Mouse (Mus musculus): Measurements from ENCODE around the gene Tacc2. TPM values are rescaled to one million over a fixed set of nuclear protein-coding genes. Genes with fewer than 3 reads are reported as not detected.

The Tacc2 gene
- polyA plus RNA-seq, 1 experiment from 2014 or later: 6.8 TPM

GRCm38 (mm10) chr7:130688601-130689000, 111.4 kb downstream of the Tacc2 start:
- H3K4me3 ChIP-seq (ENCODE audit: inconsistent target): no peak overlapping the region
- no peaks in the 10 kb centered on the region for H3K36me3 ChIP-seq (ENCODE audit: inconsistent target)
- no peak overlapping the region for H3K27ac ChIP-seq
- H3K79me2 ChIP-seq (ENCODE audit: inconsistent target): no peaks in the 10 kb centered on the region
- WGBS (ENCODE audit: missing documents): 93% methylated on average over 4 of the region's 4 CpGs

- Histone ChIP-seq H3K36me3 (ENCODE audit: inconsistent target) (no peaks in the 10 kb centered on the region), H3K4me3 (ENCODE audit: inconsistent target) (no peak overlapping the region), H3K27ac (no peak overlapping the region), H3K79me2 (ENCODE audit: inconsistent target) (no peaks in the 10 kb centered on the region)
- 96% methylated on average over 6 of the region's 6 CpGs for WGBS (ENCODE audit: missing documents)
Observed at GRCm38 (mm10) chr7:130690869-130691268, 113.6 kb downstream of the Tacc2 start.

- no peak overlapping the region for H3K4me3 ChIP-seq (ENCODE audit: inconsistent target)
- WGBS (ENCODE audit: missing documents): 67% methylated on average over 1 of the region's 2 CpGs
- H3K36me3 ChIP-seq (ENCODE audit: inconsistent target): no peaks in the 10 kb centered on the region
- H3K27ac ChIP-seq: no peak overlapping the region
- H3K79me2 ChIP-seq (ENCODE audit: inconsistent target): no peaks in the 10 kb centered on the region
Observed at GRCm38 (mm10) chr7:130691931-130692330, 114.7 kb downstream of the Tacc2 start.

GRCm38 (mm10) chr7:130692392-130692942, 115.2 kb downstream of the Tacc2 start:
- Histone ChIP-seq H3K36me3 (ENCODE audit: inconsistent target) (no peaks in the 10 kb centered on the region), H3K4me3 (ENCODE audit: inconsistent target) (no peak overlapping the region), H3K27ac (no peak overlapping the region), H3K79me2 (ENCODE audit: inconsistent target) (no peaks in the 10 kb centered on the region)
- 7% methylated on average over 39 of the region's 39 CpGs for WGBS (ENCODE audit: missing documents)

- H3K79me2 ChIP-seq (ENCODE audit: inconsistent target): no peaks in the 10 kb centered on the region
- no peak overlapping the region for H3K4me3 ChIP-seq (ENCODE audit: inconsistent target)
- no peak overlapping the region for H3K27ac ChIP-seq
- H3K36me3 ChIP-seq (ENCODE audit: inconsistent target): no peaks in the 10 kb centered on the region
- WGBS (ENCODE audit: missing documents): 61% methylated on average over 18 of the region's 19 CpGs
Observed at GRCm38 (mm10) chr7:130692943-130693799, 115.9 kb downstream of the Tacc2 start.

- H3K4me3 ChIP-seq (ENCODE audit: inconsistent target): no peak overlapping the region
- WGBS (ENCODE audit: missing documents): 90% methylated on average over 10 of the region's 11 CpGs
- no peaks in the 10 kb centered on the region for H3K36me3 ChIP-seq (ENCODE audit: inconsistent target)
- H3K79me2 ChIP-seq (ENCODE audit: inconsistent target): no peaks in the 10 kb centered on the region
- no peak overlapping the region for H3K27ac ChIP-seq
Observed at GRCm38 (mm10) chr7:130693800-130694193, 116.6 kb downstream of the Tacc2 start.

GRCm38 (mm10) chr7:130695669-130696338, 118.6 kb downstream of the Tacc2 start:
- 82% methylated on average over 13 of the region's 13 CpGs for WGBS (ENCODE audit: missing documents)
- H3K4me3 ChIP-seq (ENCODE audit: inconsistent target): no peak overlapping the region

GRCm38 (mm10) chr7:130696347-130697234, 119.4 kb downstream of the Tacc2 start:
- Histone ChIP-seq H3K79me2 (ENCODE audit: inconsistent target) (no peaks in the 10 kb centered on the region), H3K4me3 (ENCODE audit: inconsistent target) (no peak overlapping the region), H3K36me3 (ENCODE audit: inconsistent target) (no peaks in the 10 kb centered on the region), H3K27ac (no peak overlapping the region)
- 91% methylated on average over 16 of the region's 16 CpGs for WGBS (ENCODE audit: missing documents)

More at GRCm38 (mm10) chr7:130695669-130696338, 118.6 kb downstream of the Tacc2 start:
- no peak overlapping the region for H3K27ac ChIP-seq
- no peaks in the 10 kb centered on the region for H3K79me2 ChIP-seq (ENCODE audit: inconsistent target)
- H3K36me3 ChIP-seq (ENCODE audit: inconsistent target): no peaks in the 10 kb centered on the region

GRCm38 (mm10) chr7:130698480-130698879, 121.2 kb downstream of the Tacc2 start:
- Histone ChIP-seq H3K27ac (no peak overlapping the region), H3K36me3 (ENCODE audit: inconsistent target) (no peaks in the 10 kb centered on the region), H3K79me2 (ENCODE audit: inconsistent target) (no peaks in the 10 kb centered on the region), H3K4me3 (ENCODE audit: inconsistent target) (no peak overlapping the region)

GRCm38 (mm10) chr7:130701336-130701735, 124.1 kb downstream of the Tacc2 start:
- H3K36me3 ChIP-seq (ENCODE audit: inconsistent target): no peaks in the 10 kb centered on the region
- H3K79me2 ChIP-seq (ENCODE audit: inconsistent target): no peaks in the 10 kb centered on the region
- no peak overlapping the region for H3K4me3 ChIP-seq (ENCODE audit: inconsistent target)
- WGBS (ENCODE audit: missing documents): 83% methylated on average over 1 of the region's 1 CpGs
- no peak overlapping the region for H3K27ac ChIP-seq

- no peak overlapping the region for H3K4me3 ChIP-seq (ENCODE audit: inconsistent target)
- H3K79me2 ChIP-seq (ENCODE audit: inconsistent target): no peaks in the 10 kb centered on the region
- 92% methylated on average over 2 of the region's 2 CpGs for WGBS (ENCODE audit: missing documents)
- no peak overlapping the region for H3K27ac ChIP-seq
- H3K36me3 ChIP-seq (ENCODE audit: inconsistent target): no peaks in the 10 kb centered on the region
Observed at GRCm38 (mm10) chr7:130705230-130705629, 128.0 kb downstream of the Tacc2 start.

- H3K27ac ChIP-seq: no peak overlapping the region
- 93% methylated on average over 9 of the region's 9 CpGs for WGBS (ENCODE audit: missing documents)
- no peak overlapping the region for H3K4me3 ChIP-seq (ENCODE audit: inconsistent target)
- H3K79me2 ChIP-seq (ENCODE audit: inconsistent target): no peaks in the 10 kb centered on the region
- H3K36me3 ChIP-seq (ENCODE audit: inconsistent target): no peaks in the 10 kb centered on the region
Observed at GRCm38 (mm10) chr7:130708940-130709339, 131.7 kb downstream of the Tacc2 start.

- no peaks in the 10 kb centered on the region for H3K36me3 ChIP-seq (ENCODE audit: inconsistent target)
- no peak overlapping the region for H3K4me3 ChIP-seq (ENCODE audit: inconsistent target)
- H3K79me2 ChIP-seq (ENCODE audit: inconsistent target): no peaks in the 10 kb centered on the region
- WGBS (ENCODE audit: missing documents): 73% methylated on average over 9 of the region's 9 CpGs
- H3K27ac ChIP-seq: no peak overlapping the region
Observed at GRCm38 (mm10) chr7:130709372-130710274, 132.4 kb downstream of the Tacc2 start.
